Mouse (Mus musculus): ENCODE data around the gene Zfp558.

The Zfp558 gene

GRCm38 (mm10) chr9:18478168-18478567 lies at the start of gene Zfp558, which contains the start of gene Mbd3l1:
Gene Zfp558, minus strand, starts transcription at chr9:18478268.
Gene Mbd3l1, plus strand, starts transcription at chr9:18478359.
- DNase-seq (ENCODE audit: low spot score): no peak

GRCm38 (mm10) chr9:18508098-18508497 lies 30.0 kb upstream of the Zfp558 start:
- DNase-seq (ENCODE audit: low spot score): no peak

- peak; percentile 76 for DNase-seq (ENCODE audit: low spot score)
Measured at GRCm38 (mm10) chr9:18473324-18474128, 4.5 kb downstream of the Zfp558 start.

- no peak for DNase-seq (ENCODE audit: low spot score)
Measured at GRCm38 (mm10) chr9:18468005-18468404, 10.1 kb downstream of the Zfp558 start.

GRCm38 (mm10) chr9:18467350-18467749 lies 10.7 kb downstream of the Zfp558 start:
- DNase-seq (ENCODE audit: low spot score): no peak

GRCm38 (mm10) chr9:18456520-18456919 lies 21.5 kb downstream of the Zfp558 start:
- DNase-seq (ENCODE audit: low spot score): no peak

GRCm38 (mm10) chr9:18431687-18432086 lies 46.4 kb downstream of the Zfp558 start:
- peak; percentile 51 for DNase-seq (ENCODE audit: low spot score)

GRCm38 (mm10) chr9:18430354-18430753 lies 47.7 kb downstream of the Zfp558 start, which contains the start of gene Mbd3l2:
Gene Mbd3l2, plus strand, starts transcription at chr9:18430654.
- no peak for DNase-seq (ENCODE audit: low spot score)

GRCm38 (mm10) chr9:18412371-18412770 lies 65.7 kb downstream of the Zfp558 start:
- DNase-seq (ENCODE audit: low spot score): peak; percentile 31
